Mouse (Mus musculus): ENCODE data around the gene Akap8. TPM values are rescaled to one million over a fixed set of nuclear protein-coding genes. Genes with fewer than 3 reads are reported as not detected.
A peak's percentile ranks its signal among the peaks of the same experiment; 100 is the strongest.

The Akap8 gene
- total RNA-seq, 2 experiments from 2014 or later: 50.8 to 75.1 TPM

DNA sequence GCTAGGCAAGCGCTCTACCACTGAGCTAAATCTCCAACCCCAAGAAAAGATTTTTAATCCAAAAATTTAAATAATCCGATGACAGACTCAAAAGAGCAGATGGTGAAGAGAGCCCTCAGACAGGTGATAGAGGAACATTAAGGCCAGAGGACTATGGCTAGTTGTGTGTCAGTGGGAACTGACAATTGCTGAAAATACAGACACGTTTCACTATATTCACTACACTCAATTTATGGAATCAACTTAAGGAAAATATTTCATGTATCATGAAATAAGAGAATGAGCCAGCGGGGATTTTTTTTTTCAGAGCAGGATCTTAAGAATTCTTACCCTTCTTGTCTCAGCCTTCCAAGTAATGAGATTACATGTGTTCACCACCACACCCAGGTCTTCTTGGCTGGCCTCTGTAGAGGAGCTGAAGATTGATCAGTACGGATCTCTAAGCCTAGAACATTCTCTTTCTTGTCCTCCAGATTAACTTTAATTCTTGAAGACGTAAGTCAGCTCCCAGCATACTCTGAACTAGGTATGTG lies 35.8 kb downstream of the Akap8 start:
- no peak for DNase-seq (ENCODE audit: low spot score in 2 of 2)

DNA sequence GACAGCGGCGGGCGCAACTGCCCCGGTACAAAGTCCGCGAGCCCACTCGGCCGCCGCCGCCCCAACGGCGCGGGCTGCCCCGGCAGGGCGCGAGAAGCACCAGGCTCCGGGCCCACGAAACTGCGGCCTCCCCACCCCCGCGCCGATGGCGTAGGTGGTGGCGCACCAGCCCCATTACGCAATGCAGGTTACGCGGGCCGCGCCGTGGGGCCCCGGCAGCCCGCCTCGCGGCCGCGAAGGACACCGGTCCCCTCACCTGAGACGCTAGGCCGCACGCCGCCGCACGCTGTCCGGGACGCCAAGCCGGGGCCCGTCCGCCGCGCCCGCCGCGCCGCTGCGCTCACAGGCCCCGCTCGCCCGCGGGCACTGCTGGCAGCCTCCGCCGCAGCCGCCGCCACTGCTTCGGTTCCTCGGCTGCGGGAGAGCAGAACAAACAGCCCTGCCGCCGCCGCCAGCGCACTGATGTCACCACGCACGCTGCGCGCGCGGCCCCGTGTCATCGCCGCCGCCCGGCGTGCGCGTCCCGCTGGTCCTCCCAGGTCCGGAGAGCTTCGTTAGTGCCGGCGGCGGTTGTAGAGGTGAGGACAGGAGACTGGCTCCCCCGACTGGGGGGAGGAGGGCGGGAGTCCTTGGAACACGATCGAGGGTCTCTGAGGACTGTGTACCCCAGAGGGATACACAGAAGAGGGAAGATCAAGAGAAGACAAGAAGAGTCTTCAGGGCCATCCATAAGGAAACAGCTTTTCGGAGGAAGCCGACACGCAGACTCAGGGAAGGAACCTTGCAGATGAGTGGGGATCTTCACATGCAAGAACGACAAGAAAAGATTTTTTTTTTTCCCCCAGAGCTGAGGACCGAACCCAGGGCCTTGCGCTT lies 36.5 kb downstream of the Akap8 start, which contains the start of gene Brd4:
Gene Brd4, minus strand, starts transcription at position 461 of the 876 bp plus-strand sequence.
- DNase-seq (ENCODE audit: low spot score in 2 of 2): peak; percentile 82 to 91

DNA sequence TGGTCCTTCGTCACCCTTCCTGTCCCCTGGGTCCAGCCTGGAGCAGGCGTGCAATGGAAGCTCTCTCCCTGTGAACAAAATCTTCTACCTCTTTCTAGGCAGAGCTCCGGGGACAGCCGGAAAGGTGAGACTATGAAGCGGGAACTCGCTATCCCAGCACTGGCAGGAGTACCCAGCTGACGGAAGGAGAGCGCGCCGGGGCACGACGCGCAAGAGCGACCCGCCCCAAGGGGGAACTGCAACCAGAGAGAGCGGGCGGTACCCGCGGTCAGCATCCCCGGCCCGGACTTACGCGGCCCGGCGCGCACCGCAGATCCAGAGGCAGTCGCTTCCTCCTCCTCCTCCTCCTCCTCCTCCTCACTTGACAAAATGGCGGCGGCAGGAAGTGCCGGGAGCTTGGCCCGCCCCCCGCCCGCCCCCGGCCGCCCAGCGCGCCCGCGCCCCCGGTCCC lies 37.2 kb downstream of the Akap8 start:
- DNase-seq (ENCODE audit: low spot score in 2 of 2): peak; percentile 29 to 57

DNA sequence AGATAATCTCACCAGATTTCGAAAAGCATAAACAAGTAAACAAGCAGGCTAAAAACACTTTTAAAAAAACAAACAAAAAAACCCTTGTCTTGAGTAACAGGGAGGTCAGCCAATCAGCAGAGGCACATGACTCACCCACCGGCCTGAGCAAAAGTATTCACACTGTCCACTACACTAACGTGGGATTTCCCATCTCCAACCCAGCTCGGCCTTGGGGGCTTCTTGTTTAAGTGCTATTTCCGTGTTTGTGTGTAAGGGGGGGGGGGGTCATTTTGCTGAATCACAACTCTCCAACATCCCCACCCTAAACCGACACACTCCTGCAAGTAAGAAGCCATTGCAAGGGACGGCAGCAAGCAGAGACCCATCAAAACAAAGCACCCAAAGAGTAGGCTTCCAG lies 37.7 kb downstream of the Akap8 start:
- no peak for DNase-seq (ENCODE audit: low spot score in 2 of 2)

DNA sequence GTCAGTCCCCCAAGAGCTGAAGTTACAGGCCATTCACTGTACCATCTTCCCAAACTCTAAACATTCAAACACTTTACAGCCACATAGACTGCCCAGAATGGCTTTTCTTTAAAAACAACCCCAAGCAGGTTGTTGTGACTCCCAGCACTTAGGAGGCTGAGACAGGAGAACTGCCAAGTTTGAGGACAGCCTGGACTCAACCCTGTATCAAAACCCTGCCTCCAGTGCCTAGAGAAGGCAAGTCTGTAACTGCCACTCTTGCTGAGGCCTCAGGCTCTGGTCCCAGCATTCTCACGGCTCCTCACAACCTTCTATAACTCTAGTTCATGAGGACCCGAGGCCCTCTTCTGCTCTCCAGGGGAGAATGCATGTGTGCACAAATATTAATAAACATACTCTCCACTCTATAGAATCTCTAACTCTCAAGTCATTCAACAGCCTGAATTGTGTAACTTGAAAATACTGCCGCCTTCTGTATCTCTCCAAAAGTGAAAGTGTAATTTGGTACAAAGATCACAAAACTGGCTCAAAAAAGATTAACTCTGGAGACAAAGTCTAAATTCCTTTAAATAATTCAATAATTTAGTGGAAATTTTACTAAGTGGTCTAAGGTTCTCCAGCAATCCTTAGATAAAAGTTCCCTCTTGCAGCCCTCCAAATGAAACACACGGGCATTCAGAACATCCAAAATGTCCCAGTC lies 39.3 kb downstream of the Akap8 start:
- DNase-seq (ENCODE audit: low spot score in 2 of 2): no peak

DNA sequence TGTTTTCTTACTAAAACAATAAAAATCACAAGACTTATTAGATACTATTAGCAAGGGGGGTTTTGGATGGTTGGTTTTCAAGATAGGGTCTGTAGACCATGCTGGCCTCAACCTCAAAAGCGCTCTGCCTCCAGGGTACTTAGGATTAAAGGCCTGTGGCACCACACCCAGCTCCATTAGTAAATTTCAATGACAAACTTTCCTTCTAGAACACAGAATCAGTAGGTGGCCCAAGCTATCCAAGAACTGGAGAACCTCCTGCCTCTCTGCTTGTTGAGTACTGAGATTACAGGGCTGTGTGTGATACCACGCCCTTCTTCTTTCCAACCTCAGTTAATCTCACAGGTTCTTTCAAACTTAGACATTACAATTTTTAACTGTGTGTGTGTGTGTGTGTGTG lies 39.9 kb downstream of the Akap8 start:
- DNase-seq (ENCODE audit: low spot score in 2 of 2): no peak

DNA sequence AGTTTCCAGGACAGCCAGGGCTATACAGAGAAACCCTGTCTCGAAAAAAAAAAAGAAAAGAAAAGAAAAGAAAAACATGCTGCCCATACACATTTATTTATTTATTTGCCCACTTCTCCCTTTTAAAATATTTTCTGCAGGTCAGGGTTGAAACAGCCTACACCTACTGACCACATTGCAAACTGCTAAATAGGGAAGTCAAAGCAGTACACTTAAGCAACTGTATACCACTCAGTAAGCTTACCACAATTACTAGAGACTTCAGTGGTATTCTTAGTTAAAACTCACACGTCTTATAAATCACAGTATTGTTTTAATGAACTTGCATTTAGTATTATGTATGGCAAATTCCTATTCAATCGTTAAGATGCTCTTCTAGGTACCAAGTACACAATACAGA lies 40.5 kb downstream of the Akap8 start:
- DNase-seq (ENCODE audit: low spot score in 2 of 2): no peak

DNA sequence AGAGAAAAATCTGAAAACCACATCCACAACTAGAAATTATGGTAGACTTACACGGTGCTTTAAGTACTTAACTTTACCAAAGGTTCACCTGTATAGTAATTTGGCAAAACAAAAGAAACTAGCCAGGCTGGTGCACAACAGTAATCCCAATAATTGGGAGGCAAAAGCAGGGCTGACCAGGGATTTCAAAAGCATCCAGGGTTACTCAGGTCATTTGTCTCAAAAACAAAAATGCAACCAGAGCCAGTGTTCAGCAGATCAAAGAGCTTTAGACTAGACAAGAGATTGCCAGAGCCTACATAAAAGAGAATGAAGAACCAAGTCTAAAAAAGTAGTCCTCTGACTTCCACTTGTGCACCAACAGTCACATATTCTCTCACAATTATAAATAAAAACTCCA lies 43.8 kb downstream of the Akap8 start:
- DNase-seq (ENCODE audit: low spot score in 2 of 2): no peak

DNA sequence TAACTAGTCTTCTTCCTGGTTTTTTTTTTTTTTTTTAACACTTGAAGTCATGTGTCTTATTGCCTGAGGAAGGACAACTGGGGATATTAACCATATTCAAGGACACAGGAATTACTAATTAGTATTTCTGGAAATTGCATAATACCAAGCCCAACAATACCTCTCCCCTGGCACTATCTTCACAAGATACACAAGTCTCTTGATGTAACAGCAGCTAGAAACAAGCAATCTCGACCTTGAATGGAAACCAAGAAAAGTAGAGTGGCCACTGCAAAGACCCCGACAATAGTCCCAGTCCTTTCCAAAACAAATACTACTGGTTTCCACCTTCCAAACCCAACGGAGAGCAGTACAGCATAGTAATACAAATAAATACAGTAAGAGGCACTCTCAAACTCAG lies 45.5 kb downstream of the Akap8 start:
- DNase-seq (ENCODE audit: low spot score in 2 of 2): no peak

DNA sequence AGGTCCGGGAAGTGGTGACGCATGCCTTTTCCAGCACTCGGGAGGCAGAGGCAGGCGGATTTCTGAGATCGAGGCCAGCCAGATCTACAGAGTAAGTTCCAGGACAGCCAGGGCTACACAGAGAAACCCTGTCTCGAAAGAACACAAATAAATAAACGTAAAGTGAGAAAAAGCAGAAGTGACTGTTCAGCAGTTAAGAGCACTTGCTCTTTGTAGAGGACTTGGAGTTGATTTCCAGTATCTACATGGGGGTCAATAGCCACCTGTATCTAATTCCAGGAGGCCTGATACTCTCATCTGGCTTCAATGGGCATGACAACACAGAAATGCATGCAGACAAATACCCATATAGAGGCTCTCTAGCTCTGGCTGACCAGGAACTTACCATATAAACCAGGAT lies 51.9 kb downstream of the Akap8 start:
- DNase-seq (ENCODE audit: low spot score in 2 of 2): no peak

DNA sequence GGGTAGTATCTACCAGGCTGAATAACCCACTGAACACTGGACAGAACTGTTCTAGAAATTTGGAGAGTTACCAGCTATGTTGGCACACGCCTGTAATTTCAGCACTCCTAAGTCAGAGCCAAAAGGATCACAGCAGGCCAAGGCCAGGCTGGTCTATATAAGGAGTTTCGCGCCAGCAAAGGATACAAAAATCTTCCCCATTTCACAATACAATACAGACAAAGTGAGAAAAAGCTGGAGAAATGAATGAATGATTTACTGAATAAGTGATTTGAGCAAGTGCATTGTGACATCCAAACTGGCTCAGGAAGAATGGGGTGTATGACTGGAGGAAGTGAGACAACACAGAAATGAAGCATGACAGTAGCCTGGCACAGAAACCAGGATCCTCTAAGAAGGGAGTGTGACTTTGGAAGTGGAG lies 52.5 kb downstream of the Akap8 start:
- no peak for DNase-seq (ENCODE audit: low spot score in 2 of 2)

DNA sequence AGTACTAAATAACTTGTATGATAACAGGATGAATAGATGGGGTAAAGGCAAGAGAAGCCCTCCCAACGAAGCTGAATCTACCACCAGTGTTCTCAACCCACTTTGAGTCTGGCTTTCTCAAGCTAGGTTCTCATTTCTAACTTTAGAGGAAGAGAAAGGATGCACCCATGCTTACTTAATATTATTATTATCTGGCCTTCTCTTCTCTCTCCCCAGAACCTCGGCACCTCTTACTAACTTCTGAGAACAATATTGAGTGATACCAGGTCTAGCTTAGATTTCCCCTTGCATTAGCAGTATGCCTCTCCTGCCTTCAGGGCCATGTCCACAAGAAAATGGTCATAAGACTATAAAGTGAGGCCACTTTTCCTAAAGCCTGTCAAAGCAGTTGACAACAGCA lies 52.9 kb downstream of the Akap8 start:
- DNase-seq (ENCODE audit: low spot score in 2 of 2): no peak

DNA sequence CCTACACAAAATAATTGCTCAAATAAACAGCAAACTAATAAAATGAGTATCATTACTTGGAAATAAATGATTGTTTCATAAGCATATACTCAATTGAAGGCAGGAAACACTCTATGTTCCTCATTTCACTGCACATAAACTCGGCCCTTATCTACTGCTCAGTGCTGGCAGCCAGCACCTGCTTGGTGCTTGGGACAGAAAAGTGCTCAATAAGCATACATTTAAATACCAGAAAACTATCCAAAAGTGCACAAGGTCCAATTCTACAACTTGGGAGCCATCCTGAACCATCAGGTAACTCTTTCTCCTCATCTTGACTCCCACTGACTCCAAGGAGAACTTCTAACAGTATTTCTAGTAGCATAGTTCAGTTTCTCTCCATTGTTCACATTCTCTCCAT lies 53.4 kb downstream of the Akap8 start:
- no peak for DNase-seq (ENCODE audit: low spot score in 2 of 2)

DNA sequence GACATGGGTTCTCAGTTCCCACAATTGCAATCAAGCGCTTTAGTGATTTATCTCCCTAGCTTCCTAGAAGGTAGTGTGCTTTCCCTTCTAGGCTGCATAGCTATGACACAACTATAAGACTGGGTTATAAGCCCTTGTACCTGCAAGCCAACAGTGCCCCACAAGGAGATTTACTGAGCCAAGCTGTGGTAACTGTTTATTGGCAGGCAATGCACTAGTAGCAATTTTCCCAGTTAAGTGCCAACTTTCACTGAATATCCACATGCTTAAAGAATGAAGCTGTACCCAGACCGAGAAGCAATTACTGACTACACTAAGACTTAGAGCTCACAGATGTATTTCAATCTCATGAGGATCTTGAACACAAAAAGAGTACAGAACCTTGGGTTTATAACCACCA lies 57.4 kb downstream of the Akap8 start:
- no peak for DNase-seq (ENCODE audit: low spot score in 2 of 2)

DNA sequence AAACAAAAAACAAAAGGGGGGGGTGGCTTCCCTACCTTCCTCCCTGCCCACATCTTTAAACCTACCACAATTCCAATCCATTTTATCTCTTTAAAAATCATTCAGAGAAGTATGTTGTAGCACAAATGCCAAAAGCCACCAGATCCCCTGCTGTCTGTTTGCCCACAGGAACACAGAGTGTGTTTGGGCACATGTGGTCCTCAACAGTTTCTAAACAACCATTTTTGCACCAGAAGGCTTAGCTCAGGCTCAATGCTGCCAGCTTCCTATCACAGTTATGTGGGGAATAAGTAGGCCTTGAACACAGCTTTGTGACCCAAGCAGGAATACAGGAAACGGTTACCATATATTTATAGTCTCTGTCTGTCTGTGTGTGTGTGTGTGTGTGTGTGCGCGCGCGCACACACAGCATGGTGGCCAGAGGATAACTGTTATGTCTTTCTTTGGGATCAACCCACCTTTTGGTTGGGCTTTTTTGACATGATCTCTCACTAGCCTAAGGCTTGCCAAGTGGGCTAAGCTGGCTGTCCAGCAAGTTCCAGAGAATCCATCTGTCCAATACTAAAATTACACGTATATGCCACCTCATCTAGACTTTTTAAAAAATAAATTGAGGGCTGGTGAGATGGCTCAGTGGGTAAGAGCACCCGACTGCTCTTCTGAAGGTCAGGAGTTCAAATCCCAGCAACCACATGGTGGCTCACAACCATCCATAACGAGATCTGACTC lies 58.0 kb downstream of the Akap8 start:
- no peak for DNase-seq (ENCODE audit: low spot score in 2 of 2)

DNA sequence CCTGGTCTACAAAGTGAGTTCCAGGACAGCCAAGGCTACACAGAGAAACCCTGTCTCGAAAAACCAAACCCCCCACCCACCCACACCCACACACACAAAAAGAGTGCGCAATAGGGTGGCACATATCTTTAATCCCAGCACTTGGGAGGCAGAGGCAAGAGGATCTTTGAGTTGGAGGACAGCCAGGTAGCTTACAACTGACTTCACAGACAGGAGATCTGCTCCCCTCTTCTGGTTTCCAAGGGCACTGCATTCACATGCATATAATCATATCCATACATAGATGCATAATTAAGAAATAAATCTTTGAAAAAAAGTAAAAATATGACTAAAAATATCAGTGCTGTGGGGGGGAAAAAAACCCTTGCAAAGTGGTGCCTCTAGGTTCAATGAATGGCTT lies 62.2 kb downstream of the Akap8 start:
- no peak for DNase-seq (ENCODE audit: low spot score in 2 of 2)

DNA sequence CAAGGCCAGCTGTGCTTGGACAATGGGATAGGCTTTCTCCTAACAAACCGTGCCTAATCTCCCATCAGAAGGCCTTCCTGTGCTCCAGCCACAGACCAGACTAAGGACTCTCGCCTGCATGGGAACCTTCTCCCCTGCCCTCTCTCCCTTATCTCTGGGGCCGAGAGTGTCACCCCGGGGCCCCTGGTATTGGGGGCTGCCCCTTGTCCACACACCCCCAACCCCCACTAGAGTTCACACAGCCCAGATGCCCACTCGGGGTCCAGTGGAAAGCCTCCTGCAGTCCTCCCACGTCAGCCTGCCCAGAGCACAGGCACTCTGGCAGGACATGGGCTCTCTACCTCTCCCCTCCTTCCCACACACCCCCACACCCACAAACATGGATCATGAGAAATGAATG lies 63.1 kb downstream of the Akap8 start:
- no peak for DNase-seq (ENCODE audit: low spot score in 2 of 2)

DNA sequence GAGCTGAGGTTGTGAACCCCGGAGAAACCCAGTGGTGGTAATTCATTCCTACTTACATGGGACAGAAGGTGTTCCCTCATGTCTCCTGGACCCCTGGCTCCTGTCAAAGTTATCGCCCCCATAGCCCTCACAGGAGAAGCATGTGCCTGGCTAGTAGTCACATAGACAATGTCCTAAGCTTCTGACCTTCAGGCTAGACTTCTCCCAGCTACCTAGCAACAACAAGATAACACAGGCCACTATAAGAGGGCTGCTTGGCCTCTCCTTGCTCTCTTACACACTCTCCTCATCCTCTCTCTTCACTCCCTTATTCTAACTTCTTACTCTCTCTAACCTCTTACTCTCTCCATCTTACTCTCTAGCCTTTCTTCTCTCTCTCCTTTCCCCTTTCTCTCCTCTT lies 63.6 kb downstream of the Akap8 start:
- no peak for DNase-seq (ENCODE audit: low spot score in 2 of 2)

DNA sequence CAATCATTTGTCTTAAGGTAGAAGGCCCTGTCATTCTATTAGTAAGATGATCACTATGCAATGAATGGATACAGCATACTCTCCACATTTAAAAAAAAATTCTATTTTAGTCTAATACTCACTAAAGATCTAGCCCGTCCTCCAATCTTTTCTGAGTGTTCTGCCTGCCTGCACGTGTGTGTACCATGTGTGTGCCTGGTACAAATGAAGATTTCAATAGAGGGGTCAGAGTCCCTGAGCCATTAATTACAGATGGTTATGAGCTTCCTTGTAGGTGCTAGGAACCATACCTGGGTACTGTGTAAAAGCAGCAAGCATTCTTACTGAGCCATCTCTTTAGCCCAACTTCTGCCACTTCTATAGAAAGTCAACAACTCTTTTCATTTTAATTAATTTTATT lies 64.1 kb downstream of the Akap8 start:
- DNase-seq (ENCODE audit: low spot score in 2 of 2): no peak

Data from gastrocnemius, postnatal 4 days (tissue).